Comparison of ENCODE assay signal across 9 mouse cellular contexts in the genomic region with DNA sequence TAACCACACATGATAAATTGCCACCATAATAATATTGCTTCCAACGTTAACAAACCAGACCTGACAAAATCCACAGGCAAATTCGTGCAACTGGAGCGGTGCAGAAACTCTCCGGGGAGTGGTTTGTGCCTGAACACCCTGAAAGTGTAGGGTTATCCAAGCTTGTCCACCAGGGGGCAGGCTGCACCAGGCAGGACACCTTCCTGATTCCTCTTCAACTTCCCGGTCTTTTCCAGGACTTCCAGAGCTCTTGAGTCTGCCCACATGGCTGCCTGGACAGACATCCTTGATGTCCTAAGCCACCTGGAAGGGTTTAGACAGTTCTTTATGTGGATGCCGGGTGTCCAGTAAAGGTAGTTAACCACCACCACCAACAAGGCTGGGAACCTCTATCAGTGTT. TPM values are rescaled to one million over a fixed set of nuclear protein-coding genes. Genes with fewer than 3 reads are reported as not detected.
DNase-seq lines count a peak whose midpoint lies in the region; ATAC-seq and TF ChIP-seq lines count a peak whose summit lies in the region.
"Had no signal": no experiment of that assay in that cellular context is flagged by ENCODE, and none has a peak within 500 bp of the region (broad histone marks: within the 10 kb centered on the region; RNA-seq: fewer than 3 reads in every experiment).

No protein-coding gene starts in this region.

- no peak overlapping the region for H3K9ac ChIP-seq in hindbrain, embryonic 14.5 days

- H3K4me1 ChIP-seq in hindbrain, embryonic 10.5 days (replicated peaks), result peaks cover 11% of the 10 kb centered on the region
- H3K4me1 ChIP-seq in hindbrain, embryonic 14.5 days (replicated peaks; ENCODE audit: control insufficient read depth, insufficient read depth, low read length), result no peaks in the 10 kb centered on the region
- H3K4me1 ChIP-seq in testis, adult 2 months (ENCODE audit: control insufficient read depth, insufficient read depth, low read length), result no peaks in the 10 kb centered on the region; the same call in 1 of the 2 replicates

- no peaks in the 10 kb centered on the region for H3K9me3 ChIP-seq in hindbrain, embryonic 10.5 days
- H3K9me3 ChIP-seq in hindbrain, embryonic 14.5 days (ENCODE audit: control insufficient read depth, low read length), result no peaks in the 10 kb centered on the region

- 30% methylated on average over 6 of the region's 6 CpGs for WGBS in hindbrain, embryonic 10.5 days
- 36% methylated on average over 6 of the region's 6 CpGs for WGBS in hindbrain, embryonic 14.5 days

- no peaks in the 10 kb centered on the region for H3K36me3 ChIP-seq in hindbrain, embryonic 10.5 days
- no peaks in the 10 kb centered on the region for H3K36me3 ChIP-seq in hindbrain, embryonic 14.5 days (replicated peaks; ENCODE audit: control insufficient read depth, insufficient read depth)
- no peaks in the 10 kb centered on the region for H3K36me3 ChIP-seq in testis, adult 2 months (ENCODE audit: control insufficient read depth, insufficient read depth, low read length)

- H3K27ac ChIP-seq in hindbrain, embryonic 10.5 days, result no peak overlapping the region
- no peak overlapping the region for H3K27ac ChIP-seq in hindbrain, embryonic 14.5 days
- H3K27ac ChIP-seq in testis, adult 2 months (ENCODE audit: control insufficient read depth, insufficient read depth, low read depth, low read length), result no peak overlapping the region

- peak; percentile 83; the same call in 1 of the 2 replicates for TF ChIP-seq CTCF in testis, adult 2 months (IDR thresholded peaks at IDR 0.05; ENCODE audit: control insufficient read depth, insufficient read depth, insufficient replicate concordance, low read depth, low read length)

- no peak overlapping the region for H3K4me2 ChIP-seq in hindbrain, embryonic 14.5 days (replicated peaks)

- no peaks in the 10 kb centered on the region for H3K27me3 ChIP-seq in hindbrain, embryonic 10.5 days (ENCODE audit: insufficient read depth, poor library complexity, severe bottlenecking)
- no peaks in the 10 kb centered on the region for H3K27me3 ChIP-seq in hindbrain, embryonic 14.5 days (ENCODE audit: control insufficient read depth, insufficient read depth, low read length)
- no peaks in the 10 kb centered on the region for H3K27me3 ChIP-seq in testis, adult 2 months (ENCODE audit: control insufficient read depth, insufficient read depth, low read length)

- H3K4me3 ChIP-seq in hindbrain, embryonic 10.5 days, result no peak overlapping the region
- no peak overlapping the region for H3K4me3 ChIP-seq in hindbrain, embryonic 14.5 days (replicated peaks; ENCODE audit: low read length)
- no peak overlapping the region for H3K4me3 ChIP-seq in testis, adult 2 months (ENCODE audit: control insufficient read depth, low read depth, low read length)

- TF ChIP-seq POLR2A in testis, adult 2 months (IDR thresholded peaks at IDR 0.05; ENCODE audit: control insufficient read depth, low read depth, low read length), result no peak

- peak; percentile 58 for DNase-seq in hindbrain, embryonic 10.5 days (ENCODE audit: low spot score)
- DNase-seq in hindbrain, embryonic 14.5 days (ENCODE audit: low spot score), result no peak
- no peak for DNase-seq in testis, postnatal 14 days (ENCODE audit: low spot score)
- peak; percentile 80 to 83 for DNase-seq in cerebellum, postnatal 10 days
- peak; percentile 50 to 81 for DNase-seq in kidney, adult 8-10 months
- no peak for DNase-seq in natural killer cell, adult 2 months (ENCODE audit: low spot score in 2 of 2)

- no peak for ATAC-seq in hindbrain, embryonic 14.5 days (ENCODE audit: low FRiP score)
- peak; percentile 61 for ATAC-seq in megakaryocyte progenitor cell, adult 5-6 weeks (replicated peaks; ENCODE audit: poor library complexity)

RNA-seq across cellular contexts. Expression of a gene that starts 9.3 kb away (rescaled TPM):
- 6.2 and 6.8 TPM in 2 replicates for polyA plus RNA-seq in hindbrain, embryonic 10.5 days (2016; fragmentation: Nextera tagmentation; extraction: Ambion mirVana)
- polyA plus RNA-seq in hindbrain, embryonic 14.5 days (2014; fragmentation: Nextera tagmentation; extraction: Ambion mirVana), result 16.4 and 16.9 TPM in 2 replicates
- 1.9 and 2.7 TPM in 2 replicates for polyA plus RNA-seq in testis, adult 2 months (2012; rRNA removed)
- not detected in 2 replicates for total RNA-seq in megakaryocyte progenitor cell, adult 5-6 weeks (2015)
- total RNA-seq in megakaryocyte progenitor cell, adult 5-6 weeks (2017), result not detected in 2 replicates

RNA-seq across cellular contexts. Expression of a gene that starts 16.5 kb away (rescaled TPM):
- polyA plus RNA-seq in hindbrain, embryonic 10.5 days (2016; fragmentation: Nextera tagmentation; extraction: Ambion mirVana), result not detected in 2 replicates
- polyA plus RNA-seq in hindbrain, embryonic 14.5 days (2014; fragmentation: Nextera tagmentation; extraction: Ambion mirVana), result 0.35 and 0.87 TPM in 2 replicates
- 0.25 TPM in 1 of 2 replicates, not detected in the other for polyA plus RNA-seq in testis, adult 2 months (2012; rRNA removed)
- not detected in 2 replicates for total RNA-seq in megakaryocyte progenitor cell, adult 5-6 weeks (2015)
- not detected in 2 replicates for total RNA-seq in megakaryocyte progenitor cell, adult 5-6 weeks (2017)
- total RNA-seq: hematopoietic stem cell, adult 5-6 weeks had no signal

RNA-seq across cellular contexts. Expression of a gene that starts 17.8 kb away (rescaled TPM):
- polyA plus RNA-seq in hindbrain, embryonic 10.5 days (2016; fragmentation: Nextera tagmentation; extraction: Ambion mirVana), result 20.6 and 21.6 TPM in 2 replicates
- polyA plus RNA-seq in hindbrain, embryonic 14.5 days (2014; fragmentation: Nextera tagmentation; extraction: Ambion mirVana), result 12.5 and 14.4 TPM in 2 replicates
- 7.5 and 9.7 TPM in 2 replicates for polyA plus RNA-seq in testis, adult 2 months (2012; rRNA removed)
- 11.7 and 11.8 TPM in 2 replicates for total RNA-seq in megakaryocyte progenitor cell, adult 5-6 weeks (2015)
- 12.5 and 12.7 TPM in 2 replicates for total RNA-seq in megakaryocyte progenitor cell, adult 5-6 weeks (2017)

RNA-seq across cellular contexts. Expression of a gene that starts 19.7 kb away (rescaled TPM):
- 0.49 and 1.0 TPM in 2 replicates for polyA plus RNA-seq in hindbrain, embryonic 10.5 days (2016; fragmentation: Nextera tagmentation; extraction: Ambion mirVana)
- polyA plus RNA-seq in hindbrain, embryonic 14.5 days (2014; fragmentation: Nextera tagmentation; extraction: Ambion mirVana), result 0.32 TPM in 1 of 2 replicates, not detected in the other
- 0.11 and 0.26 TPM in 2 replicates for polyA plus RNA-seq in testis, adult 2 months (2012; rRNA removed)
- total RNA-seq in megakaryocyte progenitor cell, adult 5-6 weeks (2015), result not detected in 2 replicates
- total RNA-seq in megakaryocyte progenitor cell, adult 5-6 weeks (2017), result 0.14 TPM in 1 of 2 replicates, not detected in the other
- total RNA-seq: hematopoietic stem cell, adult 5-6 weeks had no signal

RNA-seq across cellular contexts. Expression of a gene that starts 24.5 kb away (rescaled TPM):
- polyA plus RNA-seq in hindbrain, embryonic 10.5 days (2016; fragmentation: Nextera tagmentation; extraction: Ambion mirVana), result 18.1 and 18.8 TPM in 2 replicates
- 38.5 and 45.1 TPM in 2 replicates for polyA plus RNA-seq in hindbrain, embryonic 14.5 days (2014; fragmentation: Nextera tagmentation; extraction: Ambion mirVana)
- 6.2 and 6.4 TPM in 2 replicates for polyA plus RNA-seq in testis, adult 2 months (2012; rRNA removed)
- 23.4 and 25.9 TPM in 2 replicates for total RNA-seq in megakaryocyte progenitor cell, adult 5-6 weeks (2015)
- total RNA-seq in megakaryocyte progenitor cell, adult 5-6 weeks (2017), result 32.7 and 34.0 TPM in 2 replicates

Comparison
In these comparisons a context has a peak if more than half of its experiments do, and no peak if none do; other contexts are left out.
1. DNase-seq: peak in hindbrain, embryonic 10.5 days (single experiment), cerebellum, postnatal 10 days (2 of 2) and kidney, adult 8-10 months (2 of 2); none in hindbrain, embryonic 14.5 days (single experiment), testis, postnatal 14 days (single experiment) and natural killer cell, adult 2 months (0 of 2).